Mouse (Mus musculus): ENCODE measurements around the gene Jmy. TPM values are rescaled to one million over a fixed set of nuclear protein-coding genes. Genes with fewer than 3 reads are reported as not detected.

The Jmy gene
- polyA plus RNA-seq, 1 experiment, result 10.6 TPM

GRCm38 (mm10) chr13:93459566-93459965 lies 40.0 kb downstream of the Jmy start:
- TF ChIP-seq POLR2A (IDR thresholded peaks at IDR 0.05; ENCODE audit: borderline replicate concordance, low read depth, low read length) (no peak), CTCF (IDR thresholded peaks at IDR 0.05; ENCODE audit: low read depth, low read length) (no peak)
- Histone ChIP-seq H3K4me3 (ENCODE audit: insufficient read depth, low read length) (no peak overlapping the region), H3K4me1 (ENCODE audit: control insufficient read depth, insufficient read depth, low read length) (no peaks in the 10 kb centered on the region), H3K27ac (ENCODE audit: insufficient read depth, low read depth, low read length) (no peak overlapping the region)

- TF ChIP-seq POLR2A (IDR thresholded peaks at IDR 0.05; ENCODE audit: borderline replicate concordance, low read depth, low read length) (no peak), CTCF (IDR thresholded peaks at IDR 0.05; ENCODE audit: low read depth, low read length) (no peak)
- Histone ChIP-seq H3K4me1 (ENCODE audit: control insufficient read depth, insufficient read depth, low read length) (no peaks in the 10 kb centered on the region), H3K4me3 (ENCODE audit: insufficient read depth, low read length) (no peak overlapping the region), H3K27ac (ENCODE audit: insufficient read depth, low read depth, low read length) (no peak overlapping the region)
Observed at GRCm38 (mm10) chr13:93458616-93459015, 41.0 kb downstream of the Jmy start.

GRCm38 (mm10) chr13:93453275-93453674 lies 46.3 kb downstream of the Jmy start:
- Histone ChIP-seq H3K27ac (ENCODE audit: insufficient read depth, low read depth, low read length) (no peak overlapping the region), H3K4me1 (ENCODE audit: control insufficient read depth, insufficient read depth, low read length) (no peaks in the 10 kb centered on the region), H3K4me3 (ENCODE audit: insufficient read depth, low read length) (no peak overlapping the region)
- TF ChIP-seq POLR2A (IDR thresholded peaks at IDR 0.05; ENCODE audit: borderline replicate concordance, low read depth, low read length), result no peak
- no peak for TF ChIP-seq CTCF (IDR thresholded peaks at IDR 0.05; ENCODE audit: low read depth, low read length)

GRCm38 (mm10) chr13:93440167-93440566 lies 59.4 kb downstream of the Jmy start:
- TF ChIP-seq CTCF (IDR thresholded peaks at IDR 0.05; ENCODE audit: low read depth, low read length) (no peak), POLR2A (IDR thresholded peaks at IDR 0.05; ENCODE audit: borderline replicate concordance, low read depth, low read length) (no peak)
- Histone ChIP-seq H3K4me3 (ENCODE audit: insufficient read depth, low read length) (no peak overlapping the region), H3K4me1 (ENCODE audit: control insufficient read depth, insufficient read depth, low read length) (no peaks in the 10 kb centered on the region), H3K27ac (ENCODE audit: insufficient read depth, low read depth, low read length) (no peak overlapping the region)

- Histone ChIP-seq H3K4me3 (ENCODE audit: insufficient read depth, low read length) (no peak overlapping the region), H3K4me1 (ENCODE audit: control insufficient read depth, insufficient read depth, low read length) (peaks cover 11% of the 10 kb centered on the region), H3K27ac (ENCODE audit: insufficient read depth, low read depth, low read length) (no peak overlapping the region)
- TF ChIP-seq CTCF (IDR thresholded peaks at IDR 0.05; ENCODE audit: low read depth, low read length), result no peak
- no peak for TF ChIP-seq POLR2A (IDR thresholded peaks at IDR 0.05; ENCODE audit: borderline replicate concordance, low read depth, low read length)
Observed at GRCm38 (mm10) chr13:93429205-93429604, 70.4 kb downstream of the Jmy start.

GRCm38 (mm10) chr13:93427920-93428876 lies 71.4 kb downstream of the Jmy start:
- TF ChIP-seq POLR2A (IDR thresholded peaks at IDR 0.05; ENCODE audit: borderline replicate concordance, low read depth, low read length) (no peak), CTCF (IDR thresholded peaks at IDR 0.05; ENCODE audit: low read depth, low read length) (no peak)
- H3K4me3 ChIP-seq (ENCODE audit: insufficient read depth, low read length), result no peak overlapping the region
- H3K27ac ChIP-seq (ENCODE audit: insufficient read depth, low read depth, low read length), result no peak overlapping the region
- H3K4me1 ChIP-seq (ENCODE audit: control insufficient read depth, insufficient read depth, low read length), result peaks cover 11% of the 10 kb centered on the region

- no peak overlapping the region for H3K27ac ChIP-seq (ENCODE audit: insufficient read depth, low read depth, low read length)
- no peak overlapping the region for H3K4me3 ChIP-seq (ENCODE audit: insufficient read depth, low read length)
- peaks cover 1% of the 10 kb centered on the region for H3K4me1 ChIP-seq (ENCODE audit: control insufficient read depth, insufficient read depth, low read length)
- TF ChIP-seq POLR2A (IDR thresholded peaks at IDR 0.05; ENCODE audit: borderline replicate concordance, low read depth, low read length), result no peak
- TF ChIP-seq CTCF (IDR thresholded peaks at IDR 0.05; ENCODE audit: low read depth, low read length), result no peak
Observed at GRCm38 (mm10) chr13:93423224-93423623, 76.4 kb downstream of the Jmy start.

- H3K4me3 ChIP-seq (ENCODE audit: insufficient read depth, low read length), result no peak overlapping the region
- no peak overlapping the region for H3K27ac ChIP-seq (ENCODE audit: insufficient read depth, low read depth, low read length)
- no peaks in the 10 kb centered on the region for H3K4me1 ChIP-seq (ENCODE audit: control insufficient read depth, insufficient read depth, low read length)
- no peak for TF ChIP-seq POLR2A (IDR thresholded peaks at IDR 0.05; ENCODE audit: borderline replicate concordance, low read depth, low read length)
- TF ChIP-seq CTCF (IDR thresholded peaks at IDR 0.05; ENCODE audit: low read depth, low read length), result no peak
Observed at GRCm38 (mm10) chr13:93419779-93420178, 79.8 kb downstream of the Jmy start.

- H3K27ac ChIP-seq (ENCODE audit: insufficient read depth, low read depth, low read length), result no peak overlapping the region
- no peak overlapping the region for H3K4me3 ChIP-seq (ENCODE audit: insufficient read depth, low read length)
- TF ChIP-seq CTCF (IDR thresholded peaks at IDR 0.05; ENCODE audit: low read depth, low read length) (no peak), POLR2A (IDR thresholded peaks at IDR 0.05; ENCODE audit: borderline replicate concordance, low read depth, low read length) (no peak)
- H3K4me1 ChIP-seq (ENCODE audit: control insufficient read depth, insufficient read depth, low read length), result no peaks in the 10 kb centered on the region
Observed at GRCm38 (mm10) chr13:93418292-93418691, 81.3 kb downstream of the Jmy start.

GRCm38 (mm10) chr13:93415055-93415454 lies 84.6 kb downstream of the Jmy start:
- Histone ChIP-seq H3K27ac (ENCODE audit: insufficient read depth, low read depth, low read length) (no peak overlapping the region), H3K4me3 (ENCODE audit: insufficient read depth, low read length) (no peak overlapping the region), H3K4me1 (ENCODE audit: control insufficient read depth, insufficient read depth, low read length) (no peaks in the 10 kb centered on the region)
- TF ChIP-seq POLR2A (IDR thresholded peaks at IDR 0.05; ENCODE audit: borderline replicate concordance, low read depth, low read length) (no peak), CTCF (IDR thresholded peaks at IDR 0.05; ENCODE audit: low read depth, low read length) (no peak)

Data from bone marrow macrophage, adult 2 months (primary cell).